Mouse (Mus musculus): ENCODE measurements around the gene Arv1. TPM values are rescaled to one million over a fixed set of nuclear protein-coding genes. Genes with fewer than 3 reads are reported as not detected.
A peak's percentile ranks its signal among the peaks of the same experiment; 100 is the strongest.

The Arv1 gene
- total and polyA plus RNA-seq, 2 experiments from 2014 or later, result 10.7 to 11.0 TPM

- ATAC-seq (ENCODE audit: insufficient read depth, low read depth) (no peak), DNase-seq (ENCODE audit: low spot score) (no peak)
- peaks cover 16% of the 10 kb centered on the region for H3K4me1 ChIP-seq (ENCODE audit: control insufficient read depth, insufficient read depth)
Measured at GRCm38 (mm10) chr8:124724301-124724700, 2.4 kb downstream of the Arv1 start.

GRCm38 (mm10) chr8:124732828-124733227, 10.9 kb downstream of the Arv1 start:
- Histone ChIP-seq H3K4me1 (ENCODE audit: control insufficient read depth, insufficient read depth) (no peaks in the 10 kb centered on the region), H3K27ac (ENCODE audit: low read depth) (no peak overlapping the region), H3K27me3 (ENCODE audit: control insufficient read depth, insufficient read depth, low read length) (no peaks in the 10 kb centered on the region), H3K4me2 (ENCODE audit: low read depth, low read length) (no peak overlapping the region), H3K9ac (replicated peaks; ENCODE audit: low read depth, low read length) (no peak overlapping the region), H3K4me3 (ENCODE audit: low read depth, low read length) (no peak overlapping the region), H3K9me3 (replicated peaks; ENCODE audit: control insufficient read depth, low read length) (no peaks in the 10 kb centered on the region), H3K36me3 (replicated peaks; ENCODE audit: control insufficient read depth, insufficient read depth, low read length) (peaks cover 70% of the 10 kb centered on the region)
- WGBS, result 82% methylated on average over 8 of the region's 8 CpGs
- DNase-seq (ENCODE audit: low spot score) (no peak), ATAC-seq (ENCODE audit: insufficient read depth, low read depth) (no peak)
- TF ChIP-seq EP300 (IDR thresholded peaks at IDR 0.05; ENCODE audit: low read depth), result no peak

More at GRCm38 (mm10) chr8:124724301-124724700, 2.4 kb downstream of the Arv1 start:
- TF ChIP-seq CTCF (IDR thresholded peaks at IDR 0.05; ENCODE audit: low read depth) (no peak), EP300 (IDR thresholded peaks at IDR 0.05; ENCODE audit: low read depth) (no peak)
- H3K4me3 ChIP-seq (ENCODE audit: low read depth, low read length), result no peak overlapping the region
- H3K36me3 ChIP-seq (replicated peaks; ENCODE audit: control insufficient read depth, insufficient read depth, low read length), result peaks cover 32% of the 10 kb centered on the region
- no peak overlapping the region for H3K4me2 ChIP-seq (ENCODE audit: low read depth, low read length)
- H3K9me3 ChIP-seq (replicated peaks; ENCODE audit: control insufficient read depth, low read length), result no peaks in the 10 kb centered on the region
- H3K27ac ChIP-seq (ENCODE audit: low read depth), result no peak overlapping the region
- WGBS, result 96% methylated on average over 7 of the region's 7 CpGs
- no peaks in the 10 kb centered on the region for H3K27me3 ChIP-seq (ENCODE audit: control insufficient read depth, insufficient read depth, low read length)
- no peak overlapping the region for H3K9ac ChIP-seq (replicated peaks; ENCODE audit: low read depth, low read length)

DNA sequence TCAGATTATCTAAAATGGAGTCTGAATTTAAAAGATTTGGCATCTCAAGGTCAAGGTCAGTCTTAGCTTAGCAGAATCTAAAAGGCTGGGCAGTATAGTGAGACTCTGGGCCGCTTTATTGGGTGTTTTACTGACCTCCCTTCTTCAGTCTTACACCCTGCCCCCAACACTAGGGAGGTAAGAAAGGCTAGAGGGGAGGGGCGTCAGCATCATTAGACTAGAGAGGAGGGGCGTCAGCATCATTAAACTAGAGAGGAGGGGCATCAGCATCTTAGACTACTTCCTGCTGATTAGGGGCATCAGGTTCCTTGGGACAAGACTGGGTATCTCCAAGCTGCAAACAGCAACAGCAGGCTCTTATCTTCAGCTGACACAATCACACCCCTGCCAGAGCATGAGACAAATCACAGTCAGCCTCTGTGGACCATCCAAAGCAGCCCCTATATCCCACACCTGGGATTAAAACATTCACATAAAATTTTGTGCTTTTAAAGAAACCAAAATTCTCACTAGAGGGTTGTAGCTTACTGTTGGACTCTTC, 13.5 kb downstream of the Arv1 start:
- H3K36me3 ChIP-seq (replicated peaks; ENCODE audit: control insufficient read depth, insufficient read depth, low read length), result peaks cover 45% of the 10 kb centered on the region

DNA sequence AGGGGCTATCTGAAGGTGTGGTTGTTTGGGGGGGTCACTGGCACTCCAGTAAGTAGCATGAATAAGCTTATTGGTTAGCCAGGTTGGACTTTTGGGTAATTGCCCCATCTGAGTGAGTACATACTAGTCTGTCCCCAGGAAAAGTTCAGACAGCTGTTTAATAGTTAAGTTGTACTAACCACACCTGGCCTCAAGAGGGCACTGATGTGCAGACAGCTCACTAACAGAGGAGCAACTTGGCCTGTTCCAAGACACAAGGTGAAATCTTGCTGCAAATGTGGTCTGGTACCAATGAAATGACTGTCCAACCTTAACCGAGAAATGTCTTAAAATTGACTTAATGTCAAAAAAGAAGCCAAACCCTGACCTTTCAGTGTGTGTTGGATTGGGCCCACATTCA, 17.3 kb downstream of the Arv1 start:
- Histone ChIP-seq H3K27me3 (ENCODE audit: control insufficient read depth, insufficient read depth, low read length) (no peaks in the 10 kb centered on the region), H3K36me3 (replicated peaks; ENCODE audit: control insufficient read depth, insufficient read depth, low read length) (peaks cover 7% of the 10 kb centered on the region; the same call in 1 of the 2 replicates), H3K9ac (replicated peaks; ENCODE audit: low read depth, low read length) (no peak overlapping the region), H3K4me2 (ENCODE audit: low read depth, low read length) (no peak overlapping the region), H3K4me1 (ENCODE audit: control insufficient read depth, insufficient read depth) (no peaks in the 10 kb centered on the region), H3K27ac (ENCODE audit: low read depth) (no peak overlapping the region), H3K9me3 (replicated peaks; ENCODE audit: control insufficient read depth, low read length) (no peaks in the 10 kb centered on the region), H3K4me3 (ENCODE audit: low read depth, low read length) (no peak overlapping the region)
- TF ChIP-seq EP300 (IDR thresholded peaks at IDR 0.05; ENCODE audit: low read depth), result no peak
- peak; percentile 53 for TF ChIP-seq CTCF (IDR thresholded peaks at IDR 0.05; ENCODE audit: low read depth)
- DNase-seq (ENCODE audit: low spot score) (no peak), ATAC-seq (ENCODE audit: insufficient read depth, low read depth) (no peak)
- WGBS, result 68% methylated on average over 1 of the region's 1 CpGs

More for the DNA sequence above, 13.5 kb downstream of the Arv1 start:
- H3K27ac ChIP-seq (ENCODE audit: low read depth), result no peak overlapping the region
- ATAC-seq (ENCODE audit: insufficient read depth, low read depth) (no peak), DNase-seq (ENCODE audit: low spot score) (no peak)
- TF ChIP-seq CTCF (IDR thresholded peaks at IDR 0.05; ENCODE audit: low read depth) (no peak), EP300 (IDR thresholded peaks at IDR 0.05; ENCODE audit: low read depth) (no peak)
- H3K4me3 ChIP-seq (ENCODE audit: low read depth, low read length), result no peak overlapping the region
- no peaks in the 10 kb centered on the region for H3K9me3 ChIP-seq (replicated peaks; ENCODE audit: control insufficient read depth, low read length)
- WGBS, result 66% methylated on average over 3 of the region's 3 CpGs
- no peaks in the 10 kb centered on the region for H3K27me3 ChIP-seq (ENCODE audit: control insufficient read depth, insufficient read depth, low read length)
- H3K4me2 ChIP-seq (ENCODE audit: low read depth, low read length), result no peak overlapping the region
- no peak overlapping the region for H3K9ac ChIP-seq (replicated peaks; ENCODE audit: low read depth, low read length)
- no peaks in the 10 kb centered on the region for H3K4me1 ChIP-seq (ENCODE audit: control insufficient read depth, insufficient read depth)

- WGBS, result 74% methylated on average over 13 of the region's 13 CpGs
- no peak overlapping the region for H3K4me3 ChIP-seq (ENCODE audit: low read depth, low read length)
- H3K4me1 ChIP-seq (ENCODE audit: control insufficient read depth, insufficient read depth), result no peaks in the 10 kb centered on the region
- H3K4me2 ChIP-seq (ENCODE audit: low read depth, low read length), result no peak overlapping the region
- no peak for DNase-seq (ENCODE audit: low spot score)
- H3K9me3 ChIP-seq (replicated peaks; ENCODE audit: control insufficient read depth, low read length), result no peaks in the 10 kb centered on the region
- H3K27ac ChIP-seq (ENCODE audit: low read depth), result no peak overlapping the region
- H3K36me3 ChIP-seq (replicated peaks; ENCODE audit: control insufficient read depth, insufficient read depth, low read length), result no peaks in the 10 kb centered on the region
- TF ChIP-seq CTCF (IDR thresholded peaks at IDR 0.05; ENCODE audit: low read depth), result no peak
- TF ChIP-seq EP300 (IDR thresholded peaks at IDR 0.05; ENCODE audit: low read depth), result no peak
- peaks cover 19% of the 10 kb centered on the region for H3K27me3 ChIP-seq (ENCODE audit: control insufficient read depth, insufficient read depth, low read length)
- no peak overlapping the region for H3K9ac ChIP-seq (replicated peaks; ENCODE audit: low read depth, low read length)
- no peak for ATAC-seq (ENCODE audit: insufficient read depth, low read depth)
Measured at GRCm38 (mm10) chr8:124746661-124747060, 24.7 kb downstream of the Arv1 start.

GRCm38 (mm10) chr8:124751191-124751590, 29.3 kb downstream of the Arv1 start:
- TF ChIP-seq CTCF (IDR thresholded peaks at IDR 0.05; ENCODE audit: low read depth) (no peak), EP300 (IDR thresholded peaks at IDR 0.05; ENCODE audit: low read depth) (no peak)
- Histone ChIP-seq H3K4me2 (ENCODE audit: low read depth, low read length) (peak overlapping the region; percentile 96), H3K36me3 (replicated peaks; ENCODE audit: control insufficient read depth, insufficient read depth, low read length) (no peaks in the 10 kb centered on the region), H3K27ac (ENCODE audit: low read depth) (no peak overlapping the region), H3K27me3 (ENCODE audit: control insufficient read depth, insufficient read depth, low read length) (peaks cover 35% of the 10 kb centered on the region), H3K9me3 (replicated peaks; ENCODE audit: control insufficient read depth, low read length) (no peaks in the 10 kb centered on the region), H3K4me1 (ENCODE audit: control insufficient read depth, insufficient read depth) (no peaks in the 10 kb centered on the region), H3K4me3 (ENCODE audit: low read depth, low read length) (peak overlapping the region; percentile 71), H3K9ac (replicated peaks; ENCODE audit: low read depth, low read length) (peak overlapping the region; percentile 33; the same call in 1 of the 2 replicates)
- ATAC-seq (ENCODE audit: insufficient read depth, low read depth) (peak; percentile 25; the same call in 1 of the 2 replicates), DNase-seq (ENCODE audit: low spot score) (no peak)
- WGBS, result under 1% methylated on average over 31 of the region's 31 CpGs
